Mouse (Mus musculus): ENCODE measurements around the gene Nanos2. TPM values are rescaled to one million over a fixed set of nuclear protein-coding genes. Genes with fewer than 3 reads are reported as not detected.

The Nanos2 gene
- total RNA-seq, 2 experiments from 2014 or later = not detected

DNA sequence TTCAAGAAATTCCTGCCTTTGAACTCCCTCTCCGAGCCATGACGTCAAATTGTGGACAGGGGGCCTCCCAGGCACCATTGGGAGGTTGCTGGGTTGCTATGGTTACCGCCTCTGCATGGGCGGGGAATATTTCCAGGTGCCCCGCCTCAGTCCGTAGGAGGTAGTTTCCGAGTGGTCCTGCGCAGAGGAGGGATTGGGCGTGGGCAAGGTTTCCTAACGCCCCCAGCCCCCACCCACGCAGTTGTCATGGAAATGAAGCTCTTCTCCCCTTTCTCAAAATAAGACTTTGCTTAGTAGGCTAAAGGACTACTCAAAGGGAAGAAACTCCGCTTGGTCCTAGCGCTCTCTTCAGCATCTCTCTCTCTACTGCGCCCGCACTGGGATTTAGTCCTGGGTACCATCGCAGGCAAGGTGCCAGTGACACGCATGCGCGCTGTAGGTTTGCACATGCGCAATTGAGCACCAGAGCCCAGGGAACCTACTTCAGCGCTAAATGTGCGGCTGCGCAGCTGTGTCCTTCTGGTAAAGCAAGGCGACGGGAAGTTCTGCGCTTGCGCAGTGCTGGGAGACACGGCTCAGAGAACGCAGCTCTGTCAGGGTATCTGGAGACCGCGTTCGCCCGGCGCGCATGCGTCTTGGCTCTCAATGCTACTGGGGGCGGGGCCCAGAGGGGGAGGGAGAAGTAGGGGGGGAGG, 3.5 kb downstream of the Nanos2 start, which contains the start of gene Mypop:
TSS of gene Mypop (plus strand) at position 645 of the 695 bp plus-strand sequence.
- DNase-seq (ENCODE audit: low spot score in 2 of 2) = peak; percentile 95 to 99

DNA sequence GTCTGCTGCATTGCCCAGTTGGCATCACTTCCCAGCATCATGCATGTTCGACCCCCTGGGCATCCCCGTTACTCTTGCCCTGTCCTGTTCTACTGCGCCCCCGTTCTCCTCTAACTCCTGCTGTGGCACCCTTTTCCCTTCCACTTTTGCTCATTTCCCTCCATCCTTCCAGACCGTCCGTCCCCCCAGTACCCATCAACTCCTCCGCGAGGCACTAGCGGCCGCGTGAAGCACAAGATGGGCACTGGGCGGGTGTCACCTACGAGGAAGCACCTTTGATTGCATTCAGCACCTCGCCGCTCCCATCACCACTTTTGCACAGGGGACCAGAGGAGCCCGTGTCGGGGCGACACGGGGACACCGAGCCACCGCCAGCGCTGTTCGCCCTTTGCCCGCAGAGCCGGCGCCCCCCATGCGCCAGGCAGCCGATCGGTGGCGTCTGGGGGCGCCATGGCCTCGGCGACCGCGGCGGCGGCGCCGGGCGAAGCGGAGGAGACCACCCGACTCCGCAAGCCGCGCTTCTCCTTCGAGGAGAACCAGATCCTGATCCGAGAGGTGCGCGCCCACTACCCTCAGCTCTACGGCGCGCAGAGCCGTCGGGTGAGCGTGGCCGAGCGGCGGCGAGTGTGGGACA, 4.6 kb downstream of the Nanos2 start:
- peak in 1 of 2 experiments; percentile 17 for DNase-seq (ENCODE audit: low spot score in 2 of 2)

DNA sequence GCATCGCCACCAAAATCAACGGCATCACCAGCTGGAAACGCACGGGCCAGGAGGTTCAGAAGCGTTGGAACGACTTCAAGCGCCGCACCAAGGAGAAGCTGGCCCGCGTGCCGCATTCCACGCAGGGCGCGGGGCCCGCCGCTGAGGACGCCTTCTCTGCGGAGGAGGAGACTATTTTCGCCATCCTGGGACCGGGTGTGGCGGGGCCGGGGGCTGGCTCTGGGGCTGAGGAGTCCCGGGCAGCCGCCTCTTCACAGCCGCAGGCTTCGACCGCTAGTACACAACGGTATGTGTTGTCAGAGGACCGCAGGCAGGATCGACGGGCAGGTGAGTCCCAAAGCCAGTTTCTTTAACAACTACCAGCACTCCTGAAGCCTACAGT, 5.1 kb downstream of the Nanos2 start:
- no peak for DNase-seq (ENCODE audit: low spot score in 2 of 2)

DNA sequence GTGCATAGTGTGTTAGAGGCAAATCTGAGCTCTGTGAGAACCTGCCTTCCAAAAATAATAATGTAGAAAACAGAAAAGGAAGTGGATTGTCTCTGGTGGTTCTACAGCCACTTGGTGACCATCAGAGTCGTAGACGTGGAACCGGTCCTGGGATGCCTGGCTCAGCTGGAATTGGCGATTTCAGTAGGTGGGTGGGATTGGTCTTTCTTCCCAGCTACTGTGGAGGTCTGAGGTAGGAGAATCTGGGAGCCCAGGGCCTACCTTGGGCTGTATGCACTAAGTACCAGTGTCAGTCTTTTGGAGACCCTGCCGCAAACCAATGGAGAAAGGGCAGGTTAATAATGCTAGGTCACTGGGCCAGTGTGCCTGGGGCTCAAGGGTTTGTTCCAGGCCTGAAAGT, 5.8 kb downstream of the Nanos2 start:
- no peak for DNase-seq (ENCODE audit: low spot score in 2 of 2)

DNA sequence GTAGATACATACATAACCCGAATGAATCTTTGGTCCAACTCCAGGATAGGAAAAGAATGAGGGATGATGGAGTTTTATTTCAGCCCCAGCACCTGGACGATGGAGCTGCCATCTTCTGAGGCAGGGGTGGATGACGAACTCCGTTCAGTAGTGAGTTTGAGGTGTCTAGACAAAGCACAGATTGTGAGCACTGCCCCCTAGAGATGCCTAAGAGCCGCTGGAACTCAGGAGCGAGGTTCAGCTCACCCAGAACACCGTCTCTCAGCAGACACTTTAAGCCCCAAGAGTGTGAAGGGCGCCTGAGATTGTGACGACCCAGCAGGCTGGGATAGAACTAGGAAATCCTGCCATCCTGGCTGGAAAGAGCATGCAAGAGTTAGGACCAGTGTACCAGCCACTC, 11.6 kb downstream of the Nanos2 start:
- DNase-seq (ENCODE audit: low spot score in 2 of 2) = no peak

DNA sequence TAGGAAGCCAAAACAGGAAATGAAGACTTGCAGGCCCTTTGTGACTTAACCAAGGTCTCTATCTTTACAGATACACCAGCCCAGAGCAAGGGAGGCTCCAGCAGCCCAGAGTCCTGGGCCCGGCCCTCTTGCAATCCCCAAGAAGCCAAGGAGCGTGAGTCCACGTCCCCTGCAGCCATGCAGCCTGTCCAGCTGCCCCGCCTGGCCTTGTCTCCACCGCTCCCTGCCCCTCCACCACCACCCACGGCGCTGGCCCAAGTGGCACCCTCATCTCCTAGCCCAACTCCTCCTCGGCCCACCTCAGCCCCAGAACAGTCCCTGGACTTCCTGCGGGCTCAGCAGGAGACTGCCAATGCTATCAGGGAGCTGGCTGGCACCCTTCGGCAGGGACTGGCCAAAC, 13.2 kb downstream of the Nanos2 start:
- DNase-seq (ENCODE audit: low spot score in 2 of 2) = no peak

DNA sequence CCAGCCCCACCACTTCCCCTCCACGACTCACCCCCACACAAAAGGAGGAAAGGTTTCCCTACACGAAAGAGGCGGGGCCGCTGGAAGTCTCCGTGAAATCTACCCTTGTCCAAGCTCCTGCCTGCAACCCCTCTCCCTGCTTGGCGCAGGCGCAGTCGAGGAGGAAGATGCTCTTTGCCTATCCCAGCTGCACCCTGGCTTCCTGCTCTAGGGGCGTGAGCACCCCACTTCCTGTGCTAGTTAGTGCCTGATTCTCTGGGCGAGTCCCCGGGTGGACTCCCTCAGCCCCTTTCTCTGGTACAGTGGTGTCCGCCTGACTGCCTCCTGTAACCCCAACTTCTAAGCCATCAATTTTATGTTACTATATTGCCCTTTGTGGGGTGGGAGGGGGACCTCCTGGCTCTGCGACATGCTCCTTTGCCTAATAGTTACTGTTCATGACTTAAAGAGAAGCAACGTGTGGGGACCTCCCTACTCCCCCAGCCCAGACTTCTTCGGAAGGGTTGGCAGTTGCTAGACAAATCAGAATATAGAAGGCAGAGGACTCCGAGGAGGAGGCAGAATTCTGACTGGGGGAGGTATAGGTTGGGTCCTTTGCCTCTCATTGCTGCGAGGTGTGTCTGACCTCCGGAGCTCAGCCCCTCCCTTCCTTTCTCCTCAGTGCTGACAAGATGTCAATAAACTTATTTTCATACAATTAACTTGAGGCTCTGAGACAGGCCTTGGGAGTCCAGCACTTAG, 14.0 kb downstream of the Nanos2 start:
- DNase-seq (ENCODE audit: low spot score in 2 of 2) = peak in 1 of 2 experiments; percentile 56

DNA sequence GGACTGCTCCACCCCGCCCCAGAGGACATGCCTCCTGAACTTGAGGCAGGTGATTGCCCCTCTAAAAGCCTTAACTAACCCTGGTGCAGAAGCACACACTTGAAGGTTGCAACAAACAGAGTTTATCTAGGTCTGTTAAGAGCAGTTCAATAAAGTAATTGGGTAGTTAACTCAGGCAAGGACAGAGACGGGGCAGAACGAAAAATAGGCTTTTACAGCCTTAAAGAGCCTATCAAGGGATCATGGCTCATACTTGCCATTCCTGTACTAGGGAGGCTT, 14.5 kb downstream of the Nanos2 start:
- DNase-seq (ENCODE audit: low spot score in 2 of 2) = no peak

DNA sequence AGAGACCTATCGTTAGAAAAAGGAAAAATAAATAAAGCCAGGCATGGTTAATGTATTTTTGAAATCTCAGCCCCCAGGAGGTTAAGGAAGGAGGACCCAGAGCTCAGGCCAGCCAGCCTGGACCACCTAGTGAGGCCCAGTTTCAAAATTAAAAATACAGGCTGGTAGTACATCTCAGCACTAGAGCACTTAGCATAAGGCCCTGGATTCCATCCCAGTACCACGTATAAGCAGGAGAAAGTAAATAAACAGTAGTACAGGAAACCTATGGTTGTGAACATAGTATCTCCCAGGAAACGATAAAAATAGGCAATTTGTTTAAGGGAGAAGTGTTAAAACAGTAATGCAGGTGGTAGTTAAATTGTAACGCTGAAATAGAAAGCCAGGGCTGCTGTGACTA, 14.9 kb downstream of the Nanos2 start:
- DNase-seq (ENCODE audit: low spot score in 2 of 2) = no peak

DNA sequence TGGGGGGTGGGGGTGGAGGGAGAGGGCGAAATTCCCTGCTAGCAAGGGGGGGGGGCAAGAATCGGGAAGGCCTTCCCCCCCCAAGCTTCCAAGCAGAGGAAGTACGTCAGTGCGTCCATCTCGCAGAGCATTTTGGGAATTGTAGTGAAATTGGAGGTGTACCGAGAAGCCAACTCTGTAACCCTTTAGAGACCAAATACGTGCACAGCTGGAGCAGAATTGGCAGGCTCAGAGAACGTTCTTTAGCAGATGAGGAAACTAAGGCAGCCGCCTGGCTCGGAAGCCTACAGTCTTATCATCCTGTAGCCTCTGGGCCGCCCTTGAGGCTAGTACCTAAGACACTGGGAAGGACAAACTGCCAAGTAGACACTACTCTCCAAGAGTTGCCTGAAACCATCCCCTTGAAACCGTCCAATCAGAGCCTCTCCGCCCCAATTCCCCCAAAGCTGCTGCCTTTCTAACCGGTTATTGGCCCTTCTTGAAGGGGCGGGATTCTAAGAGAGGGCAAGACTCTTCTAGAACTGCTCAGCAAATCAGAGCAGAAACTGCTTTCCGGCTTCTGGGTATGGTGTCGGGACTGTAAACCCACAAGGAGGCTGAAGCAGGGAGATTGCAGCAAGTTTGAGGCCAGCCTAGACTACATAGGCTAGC, 15.8 kb downstream of the Nanos2 start:
- DNase-seq (ENCODE audit: low spot score in 2 of 2) = peak; percentile 40 to 65

DNA sequence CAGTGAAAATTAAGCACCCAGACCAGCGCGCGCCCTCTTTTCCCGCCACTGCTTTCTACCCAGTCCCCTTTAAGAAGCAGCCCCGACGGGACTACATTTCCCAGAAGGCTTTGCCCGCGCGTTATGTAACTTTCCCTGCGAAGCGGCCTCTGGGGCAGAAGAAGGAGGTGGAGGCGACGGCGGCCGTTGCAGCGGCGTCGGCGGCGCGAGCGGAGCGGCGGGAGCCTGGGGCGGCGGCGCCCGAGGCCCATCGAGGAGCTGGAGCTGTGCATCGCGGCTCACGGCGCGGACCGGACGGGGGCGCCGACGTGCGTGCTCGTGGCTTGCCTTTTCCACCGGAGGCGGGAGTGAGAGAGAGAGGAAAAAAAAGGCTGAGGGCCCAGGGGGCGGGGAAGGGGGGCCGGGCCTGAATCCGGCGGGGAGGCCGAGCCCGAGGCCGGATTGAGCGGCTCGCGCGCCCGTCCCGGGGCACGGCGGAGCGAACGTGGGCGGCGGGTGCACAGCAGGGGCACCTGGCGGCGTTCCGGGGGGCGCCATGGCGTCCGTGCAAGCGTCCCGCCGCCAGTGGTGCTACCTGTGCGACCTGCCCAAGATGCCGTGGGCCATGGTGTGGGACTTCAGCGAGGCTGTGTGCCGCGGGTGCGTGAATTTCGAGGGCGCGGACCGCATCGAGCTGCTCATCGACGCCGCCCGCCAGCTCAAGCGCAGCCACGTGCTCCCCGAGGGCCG, 16.9 kb downstream of the Nanos2 start, which contains the start of gene Irf2bp1:
TSS of gene Irf2bp1 (plus strand) at position 143 of the 729 bp plus-strand sequence.
- DNase-seq (ENCODE audit: low spot score in 2 of 2) = peak; percentile 86 to 94

DNA sequence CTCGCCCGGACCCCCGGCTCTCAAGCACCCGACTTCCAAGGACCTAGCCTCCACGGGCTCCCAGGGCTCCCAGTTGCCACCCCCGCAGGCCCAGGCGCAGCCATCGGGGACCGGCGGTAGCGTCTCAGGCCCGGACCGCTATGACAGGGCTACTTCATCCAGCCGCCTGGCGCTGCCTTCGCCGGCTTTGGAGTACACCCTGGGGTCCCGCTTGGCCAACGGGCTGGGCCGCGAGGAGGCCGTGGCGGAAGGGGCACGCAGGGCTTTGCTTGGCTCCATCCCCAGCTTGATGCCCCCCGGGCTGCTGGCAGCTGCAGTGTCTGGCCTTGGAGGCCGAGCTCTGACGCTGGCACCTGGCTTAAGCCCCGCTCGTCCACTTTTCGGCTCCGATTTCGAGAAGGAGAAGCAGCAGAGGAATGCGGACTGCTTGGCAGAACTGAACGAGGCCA, 17.5 kb downstream of the Nanos2 start:
- peak; percentile 45 to 60 for DNase-seq (ENCODE audit: low spot score in 2 of 2)

DNA sequence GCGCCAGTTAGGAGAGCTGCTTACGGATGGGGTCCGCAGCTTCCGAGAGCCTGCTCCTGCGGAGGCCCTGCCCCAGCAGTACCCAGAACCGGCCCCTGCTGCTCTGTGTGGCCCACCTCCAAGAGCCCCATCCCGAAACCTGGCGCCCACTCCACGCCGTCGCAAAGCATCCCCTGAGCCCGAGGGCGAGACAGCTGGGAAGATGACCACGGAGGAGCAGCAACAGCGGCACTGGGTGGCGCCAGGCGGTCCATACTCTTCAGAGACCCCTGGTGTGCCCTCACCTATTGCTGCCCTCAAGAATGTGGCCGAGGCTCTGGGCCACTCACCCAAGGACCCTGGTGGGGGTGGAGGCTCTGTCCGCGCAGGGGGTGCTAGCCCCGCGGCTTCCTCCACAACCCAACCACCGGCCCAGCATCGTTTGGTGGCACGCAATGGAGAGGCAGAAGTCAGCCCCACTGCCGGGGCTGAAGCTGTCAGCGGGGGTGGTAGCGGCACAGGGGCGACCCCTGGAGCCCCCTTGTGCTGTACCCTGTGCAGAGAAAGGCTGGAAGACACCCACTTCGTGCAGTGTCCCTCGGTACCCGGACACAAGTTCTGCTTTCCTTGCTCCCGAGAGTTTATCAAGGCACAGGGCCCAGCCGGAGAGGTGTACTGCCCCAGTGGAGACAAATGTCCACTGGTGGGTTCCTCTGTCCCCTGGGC, 18.4 kb downstream of the Nanos2 start:
- peak in 1 of 2 experiments; percentile 26 for DNase-seq (ENCODE audit: low spot score in 2 of 2)

DNA sequence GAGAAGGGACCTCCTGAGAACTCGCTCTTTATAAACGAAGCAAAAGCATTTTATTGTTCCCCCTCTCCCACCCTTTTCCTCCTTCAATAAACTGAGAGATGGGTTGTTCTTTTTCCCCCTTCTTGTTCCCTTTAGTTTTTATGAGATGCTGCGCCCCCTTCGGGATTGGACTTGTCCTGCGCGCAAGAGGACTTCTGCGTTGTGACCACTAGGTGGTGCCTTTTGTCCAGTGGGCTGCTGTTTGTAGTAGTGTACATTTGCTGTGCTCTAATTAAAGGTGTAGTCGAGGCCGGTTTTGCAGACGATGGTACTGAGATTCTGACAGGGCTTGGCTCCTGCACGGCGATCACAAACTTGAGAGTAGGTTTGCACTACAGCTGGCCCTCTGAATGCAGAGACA, 19.3 kb downstream of the Nanos2 start:
- DNase-seq (ENCODE audit: low spot score in 2 of 2) = peak; percentile 60 to 83

DNA sequence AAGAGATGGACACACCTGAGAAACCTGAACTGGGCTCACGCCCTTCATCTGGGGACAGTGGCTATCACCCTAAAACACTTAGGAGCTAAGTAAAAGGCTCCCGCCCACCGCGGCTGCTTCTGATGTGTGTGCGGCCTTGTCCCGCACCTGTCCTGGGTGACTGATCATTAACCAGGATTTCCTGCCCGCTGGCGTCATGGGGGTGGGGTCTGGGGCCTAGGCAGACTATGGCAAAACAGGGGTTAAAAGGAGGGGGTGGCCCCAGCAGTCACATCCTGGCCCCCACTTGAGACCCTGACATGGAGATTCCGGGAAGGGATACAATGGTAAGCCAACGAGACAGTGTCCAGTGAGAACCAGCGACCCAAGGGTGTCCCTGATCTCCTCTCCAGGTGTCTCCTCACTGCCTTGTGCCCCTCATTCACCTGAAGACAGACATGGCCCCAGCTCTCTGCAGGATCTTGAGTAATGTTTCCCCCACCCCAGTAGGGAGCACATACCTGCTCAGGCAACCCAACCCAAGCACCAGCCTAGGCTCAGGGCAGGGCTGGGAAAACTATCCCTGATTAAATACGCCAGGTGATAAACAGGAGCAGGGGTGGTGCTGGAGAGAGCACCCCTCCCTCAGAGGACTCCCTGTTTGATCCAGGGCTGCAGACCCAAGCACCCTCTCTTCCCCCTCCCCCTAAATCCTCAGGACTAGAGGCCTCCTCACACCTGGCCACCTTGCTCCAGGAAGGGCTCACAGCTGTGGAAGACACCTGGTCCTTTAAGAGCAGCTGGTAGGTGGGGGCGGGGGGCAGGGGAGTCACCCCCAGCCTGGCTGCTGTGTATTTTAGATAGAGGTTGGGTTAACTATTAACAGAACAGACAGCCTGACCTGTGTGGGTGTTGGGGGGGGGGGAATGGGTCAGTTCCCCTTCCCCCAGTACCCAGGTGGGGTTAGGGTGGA, 20.1 kb downstream of the Nanos2 start:
- DNase-seq (ENCODE audit: low spot score in 2 of 2) = no peak

DNA sequence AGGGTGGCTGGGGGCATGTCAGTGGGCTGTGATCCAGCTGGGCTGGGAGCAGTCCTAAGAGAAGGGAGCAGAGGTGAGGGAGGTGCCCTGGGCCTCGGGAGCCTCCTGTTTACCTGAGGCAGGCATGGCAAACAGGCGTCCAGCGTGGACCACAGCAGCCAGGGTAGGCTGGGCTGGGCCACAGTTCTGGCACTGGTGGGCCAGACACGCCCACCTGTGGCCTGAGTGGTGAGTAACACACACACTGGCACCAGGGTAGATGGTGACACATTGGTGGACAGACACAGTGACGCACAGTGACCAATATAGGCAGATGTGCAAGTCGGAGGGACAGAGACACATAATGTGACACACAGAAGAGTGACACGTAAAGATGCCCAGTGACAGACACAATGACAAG, 23.4 kb downstream of the Nanos2 start:
- no peak for DNase-seq (ENCODE audit: low spot score in 2 of 2)

DNA sequence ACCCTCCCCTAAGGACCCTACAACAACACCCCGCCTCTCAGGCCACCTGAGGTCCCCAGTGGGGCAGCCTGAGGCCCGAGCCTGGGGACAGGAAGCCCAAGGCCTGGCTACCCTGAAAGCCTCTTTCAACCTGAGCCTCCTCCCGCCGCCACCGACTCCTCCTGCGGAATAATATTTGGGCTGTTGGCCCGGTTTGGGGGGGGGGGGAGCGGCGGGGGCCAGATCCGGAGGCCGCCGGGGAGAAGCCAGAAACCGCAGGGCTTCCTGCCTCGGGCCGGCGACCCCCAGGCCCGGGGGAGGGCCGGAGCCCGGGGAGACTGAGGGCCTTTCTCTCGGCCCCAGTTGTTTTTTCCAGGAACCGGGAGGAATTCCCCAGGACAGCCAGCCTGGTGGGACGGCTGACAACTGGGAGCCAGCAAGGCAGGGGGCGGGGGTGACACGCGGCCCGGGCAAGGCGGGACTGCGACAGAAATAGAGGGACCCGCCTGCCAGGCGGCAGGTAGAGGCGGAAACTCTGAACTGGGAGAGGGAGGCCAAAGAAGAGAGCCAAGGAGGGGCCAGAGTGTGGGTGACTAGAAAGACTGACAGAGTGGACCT, 24.9 kb downstream of the Nanos2 start:
- DNase-seq (ENCODE audit: low spot score in 2 of 2) = peak in 1 of 2 experiments; percentile 50

DNA sequence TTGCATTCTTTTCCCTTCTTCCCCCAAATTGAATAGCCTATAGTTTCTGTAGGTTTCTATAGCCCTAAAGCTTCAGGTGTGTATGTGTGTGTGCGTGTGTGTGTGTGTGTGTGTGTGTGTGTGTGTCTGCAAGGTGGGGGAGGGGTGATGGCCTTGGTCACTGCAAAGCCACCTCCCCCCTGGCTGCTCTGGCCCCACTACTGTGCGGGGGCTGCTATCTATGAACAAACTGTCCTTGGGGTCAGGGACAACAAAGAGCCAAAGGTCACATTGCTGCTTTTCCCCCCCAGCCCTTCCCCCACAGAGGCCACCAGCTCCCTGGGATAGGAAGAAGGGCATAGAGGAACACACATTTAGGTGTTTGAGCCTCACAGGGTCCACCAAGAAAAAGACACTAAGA, 25.7 kb downstream of the Nanos2 start:
- no peak for DNase-seq (ENCODE audit: low spot score in 2 of 2)

DNA sequence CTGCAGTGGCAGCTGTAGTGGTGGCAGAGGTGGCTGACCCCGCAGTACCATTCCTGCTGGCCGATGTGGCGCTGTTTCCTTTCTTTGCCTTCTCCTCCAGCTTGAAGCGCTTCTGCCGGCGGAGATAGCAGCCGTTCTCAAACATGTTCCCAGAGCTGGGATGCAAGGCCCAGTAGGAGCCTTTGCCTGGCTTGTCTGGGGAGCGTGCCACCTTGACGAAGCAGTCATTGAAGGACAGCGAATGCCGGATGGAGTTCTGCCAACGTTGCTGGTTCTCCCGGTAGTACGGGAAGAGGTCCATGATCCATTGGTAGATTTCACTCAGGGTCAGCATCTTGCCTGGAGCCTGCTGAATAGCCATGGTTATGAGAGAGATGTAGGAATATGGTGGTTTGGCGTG, 27.3 kb downstream of the Nanos2 start:
- no peak for DNase-seq (ENCODE audit: low spot score in 2 of 2)

Data from gastrocnemius, postnatal 4 days (tissue).